Mouse (Mus musculus): ENCODE results near the gene Dgcr6. TPM values are rescaled to one million over a fixed set of nuclear protein-coding genes. Genes with fewer than 3 reads are reported as not detected.
"Not testable (repeated sequence)": the region's sequence is repeated elsewhere in the genome, so short reads cannot be mapped to it uniquely, and the experiment has no call there.

The Dgcr6 gene
- polyA plus RNA-seq (2014; fragmentation: Nextera tagmentation; extraction: Ambion mirVana), result 142 and 147 TPM in 2 replicates

DNA sequence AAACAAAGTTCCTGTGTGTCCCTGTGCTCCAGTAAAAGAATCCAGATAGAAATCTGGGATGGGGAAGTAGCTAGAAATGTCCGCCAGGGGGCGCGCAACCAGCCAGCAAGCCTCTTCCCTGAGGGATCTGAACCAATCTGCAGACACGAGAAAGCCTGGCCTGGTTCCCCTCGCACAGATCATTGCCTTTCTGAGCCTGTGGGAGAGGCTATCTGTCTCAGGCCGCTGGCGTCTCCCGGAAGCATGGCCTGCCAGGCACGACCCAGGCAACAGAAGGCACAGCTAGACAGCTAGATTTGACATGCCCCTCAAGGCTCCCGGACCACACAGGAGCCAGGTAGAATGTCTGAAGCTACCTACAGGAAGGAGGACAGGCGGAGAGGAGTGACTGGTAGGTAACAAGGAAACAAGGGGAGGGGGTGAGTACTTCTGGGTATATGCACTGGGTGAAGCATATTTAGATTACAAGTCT, at the start of gene Dgcr6:
Gene Dgcr6 (plus strand): TSS at position 130 of the 472 bp plus-strand sequence.
- ATAC-seq (ENCODE audit: insufficient read depth, low FRiP score, low TSS enrichment) (peak; percentile 72), DNase-seq (ENCODE audit: low spot score) (peak; percentile 85)
- H3K9ac ChIP-seq (ENCODE audit: low read length), result peak within 1 kb of the TSS; percentile 49; the same call in 1 of the 2 replicates
- no peaks in the 10 kb centered on the region for H3K27me3 ChIP-seq (ENCODE audit: control insufficient read depth, insufficient read depth, low read length)
- 16% methylated on average over 11 of the region's 11 CpGs for WGBS
- no peaks in the 10 kb centered on the region for H3K36me3 ChIP-seq (ENCODE audit: control insufficient read depth, insufficient read depth, low read length)
- no peaks in the 10 kb centered on the region for H3K9me3 ChIP-seq (ENCODE audit: control insufficient read depth, low read length)
- H3K27ac ChIP-seq (ENCODE audit: low read depth, low read length), result 0 out of 2 replicates have a peak within 1 kb of the TSS, but pooled peaks have one; percentile 35
- no peaks in the 10 kb centered on the region for H3K4me1 ChIP-seq (ENCODE audit: control insufficient read depth, insufficient read depth, low read length)
- H3K4me3 ChIP-seq (ENCODE audit: low read depth, low read length), result no peak within 1 kb of the TSS
- no peak within 1 kb of the TSS for H3K4me2 ChIP-seq (ENCODE audit: low read depth)

DNA sequence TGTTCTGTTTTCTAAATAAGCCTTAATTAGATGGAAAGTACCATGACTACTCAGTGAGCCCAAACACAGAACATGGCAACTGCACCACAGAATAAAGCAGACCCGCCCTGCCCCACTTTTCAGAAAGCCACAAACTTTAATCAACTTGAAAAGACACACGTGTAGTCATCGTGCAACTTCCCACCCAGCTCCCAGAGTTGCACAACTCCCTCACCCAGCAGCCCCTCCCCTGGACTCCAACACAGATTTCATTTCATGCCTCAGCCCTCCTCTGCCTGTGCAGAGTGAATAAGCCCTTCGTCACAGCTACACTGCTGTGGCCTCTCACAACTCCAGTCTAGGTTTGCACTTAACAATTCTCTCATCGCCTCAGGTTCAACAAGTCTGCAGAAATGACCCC, 48.1 kb upstream of the Dgcr6 start:
- WGBS, result 76% methylated on average over 5 of the region's 5 CpGs
- no peaks in the 10 kb centered on the region for H3K36me3 ChIP-seq (ENCODE audit: control insufficient read depth, insufficient read depth, low read length)
- no peak for DNase-seq (ENCODE audit: low spot score)
- H3K9ac ChIP-seq (ENCODE audit: low read length), result no peak overlapping the region
- no peak overlapping the region for H3K4me2 ChIP-seq (ENCODE audit: low read depth)
- ATAC-seq (ENCODE audit: insufficient read depth, low FRiP score, low TSS enrichment), result no peak
- no peaks in the 10 kb centered on the region for H3K27me3 ChIP-seq (ENCODE audit: control insufficient read depth, insufficient read depth, low read length)
- no peak overlapping the region for H3K27ac ChIP-seq (ENCODE audit: low read depth, low read length)
- no peaks in the 10 kb centered on the region for H3K4me1 ChIP-seq (ENCODE audit: control insufficient read depth, insufficient read depth, low read length)
- no peaks in the 10 kb centered on the region for H3K9me3 ChIP-seq (ENCODE audit: control insufficient read depth, low read length)
- H3K4me3 ChIP-seq (ENCODE audit: low read depth, low read length), result no peak overlapping the region

DNA sequence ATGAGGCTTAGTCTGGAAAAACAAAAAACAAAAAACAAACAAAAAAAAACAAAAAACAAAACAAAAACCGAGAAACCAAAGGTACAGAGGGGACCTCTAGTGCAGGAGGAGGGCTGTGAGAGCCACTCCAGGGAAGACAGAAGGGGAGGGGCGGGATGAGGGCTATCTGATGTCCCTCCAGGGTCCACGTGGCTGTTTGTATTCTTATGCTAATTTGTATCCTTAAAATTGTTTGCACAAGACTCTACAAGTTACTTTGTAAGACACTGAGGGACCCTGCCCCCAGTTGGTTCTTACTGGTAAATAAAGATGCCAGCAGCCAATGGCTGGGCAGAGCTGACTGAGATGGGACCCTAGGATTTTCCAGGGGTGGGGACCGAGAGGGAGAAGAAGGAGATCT, 45.6 kb upstream of the Dgcr6 start:
- ATAC-seq (ENCODE audit: insufficient read depth, low FRiP score, low TSS enrichment), result no peak
- Histone ChIP-seq H3K27me3 (ENCODE audit: control insufficient read depth, insufficient read depth, low read length) (no peaks in the 10 kb centered on the region), H3K9ac (ENCODE audit: low read length) (no peak overlapping the region), H3K27ac (ENCODE audit: low read depth, low read length) (no peak overlapping the region), H3K9me3 (ENCODE audit: control insufficient read depth, low read length) (no peaks in the 10 kb centered on the region), H3K4me3 (ENCODE audit: low read depth, low read length) (no peak overlapping the region), H3K36me3 (ENCODE audit: control insufficient read depth, insufficient read depth, low read length) (no peaks in the 10 kb centered on the region), H3K4me1 (ENCODE audit: control insufficient read depth, insufficient read depth, low read length) (no peaks in the 10 kb centered on the region), H3K4me2 (ENCODE audit: low read depth) (no peak overlapping the region)
- no peak for DNase-seq (ENCODE audit: low spot score)
- 43% methylated on average over 4 of the region's 4 CpGs for WGBS

DNA sequence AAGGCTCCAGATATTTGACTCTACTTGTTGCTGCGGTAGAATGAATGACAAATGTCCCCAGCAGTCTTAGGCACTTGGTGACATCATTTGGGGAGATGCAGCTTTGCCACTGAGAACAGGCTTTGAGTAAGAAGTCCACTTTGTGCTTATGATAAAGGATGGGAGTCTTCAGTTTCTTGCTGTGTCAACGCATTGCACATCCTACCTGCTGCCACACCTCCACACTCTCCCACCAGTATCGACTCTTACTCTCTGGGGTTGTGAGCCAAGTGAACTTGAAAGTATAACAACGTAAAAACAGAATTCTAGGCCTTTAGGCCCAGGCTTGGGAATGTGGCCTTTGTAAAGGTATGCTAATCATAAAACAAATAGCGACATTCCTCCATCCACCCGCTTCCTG, 41.6 kb upstream of the Dgcr6 start:
- Histone ChIP-seq H3K4me2 (ENCODE audit: low read depth) (no peak overlapping the region), H3K9ac (ENCODE audit: low read length) (no peak overlapping the region), H3K9me3 (ENCODE audit: control insufficient read depth, low read length) (no peaks in the 10 kb centered on the region), H3K36me3 (ENCODE audit: control insufficient read depth, insufficient read depth, low read length) (no peaks in the 10 kb centered on the region), H3K27ac (ENCODE audit: low read depth, low read length) (no peak overlapping the region), H3K27me3 (ENCODE audit: control insufficient read depth, insufficient read depth, low read length) (no peaks in the 10 kb centered on the region), H3K4me1 (ENCODE audit: control insufficient read depth, insufficient read depth, low read length) (no peaks in the 10 kb centered on the region), H3K4me3 (ENCODE audit: low read depth, low read length) (no peak overlapping the region)
- no peak for ATAC-seq (ENCODE audit: insufficient read depth, low FRiP score, low TSS enrichment)
- DNase-seq (ENCODE audit: low spot score), result no peak
- 68% methylated on average over 6 of the region's 6 CpGs for WGBS

DNA sequence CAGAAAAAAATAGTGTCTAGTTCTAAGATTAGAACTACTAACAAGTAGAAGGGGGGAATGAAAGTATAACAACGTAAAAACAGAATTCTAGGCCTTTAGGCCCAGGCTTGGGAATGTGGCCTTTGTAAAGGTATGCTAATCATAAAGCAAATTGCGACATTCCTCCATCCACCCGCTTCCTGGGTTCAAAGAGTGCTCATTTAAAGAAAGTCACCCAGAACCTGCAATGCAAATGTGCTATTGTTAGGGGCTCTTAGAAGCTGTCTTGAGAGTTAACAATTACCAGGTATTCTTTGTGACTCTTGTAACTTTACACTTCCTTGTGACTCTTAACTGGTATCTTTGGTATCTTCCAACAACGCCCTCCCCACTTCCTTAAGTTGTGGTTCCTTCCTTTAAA, 36.2 kb upstream of the Dgcr6 start:
- not testable (repeated sequence) for H3K36me3 ChIP-seq (ENCODE audit: control insufficient read depth, insufficient read depth, low read length); H3K27me3 ChIP-seq (ENCODE audit: control insufficient read depth, insufficient read depth, low read length); H3K27ac ChIP-seq (ENCODE audit: low read depth, low read length); H3K4me2 ChIP-seq (ENCODE audit: low read depth); H3K4me3 ChIP-seq (ENCODE audit: low read depth, low read length); DNase-seq (ENCODE audit: low spot score); ATAC-seq (ENCODE audit: insufficient read depth, low FRiP score, low TSS enrichment); H3K4me1 ChIP-seq (ENCODE audit: control insufficient read depth, insufficient read depth, low read length); H3K9ac ChIP-seq (ENCODE audit: low read length); H3K9me3 ChIP-seq (ENCODE audit: control insufficient read depth, low read length)
- WGBS, result 67% methylated on average over 4 of the region's 4 CpGs

DNA sequence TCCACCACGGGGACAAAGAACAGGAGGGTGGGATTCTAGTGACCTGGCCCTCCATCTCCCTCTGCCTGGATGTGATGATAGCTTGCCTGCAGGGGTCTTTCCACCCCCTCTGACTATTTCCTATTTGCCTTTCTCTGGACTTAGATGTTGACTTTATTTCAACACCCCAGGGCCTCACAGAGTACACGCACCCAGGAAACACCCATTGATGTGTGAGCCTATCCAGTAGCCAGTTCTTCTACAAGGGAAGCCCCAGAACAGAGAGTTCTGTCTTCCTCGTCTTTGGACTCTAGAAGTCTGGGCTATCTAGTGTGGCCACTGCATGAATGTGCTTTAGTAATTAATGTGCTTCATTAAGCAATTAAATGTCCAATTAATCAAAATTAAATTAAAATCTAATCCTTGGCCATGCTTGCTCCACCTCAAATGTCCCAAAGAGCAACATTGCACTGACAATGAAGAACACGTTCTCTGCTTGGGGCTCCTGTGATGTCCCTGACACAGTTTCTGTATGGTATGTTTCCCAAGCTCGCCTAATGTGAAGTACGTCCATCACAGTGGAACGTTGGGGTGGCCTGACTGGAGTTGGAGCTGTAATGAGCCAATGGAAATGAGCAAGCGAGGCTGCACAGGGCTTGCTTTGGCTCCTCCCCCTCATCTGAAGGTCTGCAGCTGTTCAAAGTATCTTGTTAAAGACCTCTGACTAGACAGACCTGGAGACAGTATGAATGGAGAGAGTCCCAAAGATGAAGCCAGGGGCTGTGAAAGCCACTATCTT, 29.7 kb upstream of the Dgcr6 start:
- 76% methylated on average over 8 of the region's 8 CpGs for WGBS
- DNase-seq (ENCODE audit: low spot score), result no peak
- Histone ChIP-seq H3K4me2 (ENCODE audit: low read depth) (no peak overlapping the region), H3K27ac (ENCODE audit: low read depth, low read length) (no peak overlapping the region), H3K4me3 (ENCODE audit: low read depth, low read length) (no peak overlapping the region), H3K9ac (ENCODE audit: low read length) (no peak overlapping the region), H3K27me3 (ENCODE audit: control insufficient read depth, insufficient read depth, low read length) (no peaks in the 10 kb centered on the region), H3K4me1 (ENCODE audit: control insufficient read depth, insufficient read depth, low read length) (no peaks in the 10 kb centered on the region), H3K36me3 (ENCODE audit: control insufficient read depth, insufficient read depth, low read length) (no peaks in the 10 kb centered on the region), H3K9me3 (ENCODE audit: control insufficient read depth, low read length) (no peaks in the 10 kb centered on the region)
- ATAC-seq (ENCODE audit: insufficient read depth, low FRiP score, low TSS enrichment), result no peak

DNA sequence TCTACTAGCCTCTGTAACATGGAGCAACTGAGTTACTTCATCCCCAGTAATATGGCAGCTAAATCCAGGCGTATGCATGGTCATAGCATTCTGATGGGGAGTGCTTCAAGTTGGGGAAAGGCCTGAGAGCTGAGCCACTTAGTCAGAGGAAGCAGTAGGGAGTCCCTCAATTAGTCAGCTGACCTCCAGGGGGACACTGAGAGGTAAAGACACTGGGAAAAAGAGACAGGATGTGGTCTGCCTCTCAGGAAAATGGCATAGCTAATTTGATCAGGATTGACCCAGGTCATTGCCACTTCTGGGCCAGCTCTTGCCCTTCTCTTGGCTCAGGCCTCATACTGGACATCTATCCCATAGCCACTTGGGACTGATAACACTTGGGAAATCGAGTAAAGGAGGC, 25.3 kb upstream of the Dgcr6 start:
- Histone ChIP-seq H3K4me3 (ENCODE audit: low read depth, low read length) (no peak overlapping the region), H3K36me3 (ENCODE audit: control insufficient read depth, insufficient read depth, low read length) (no peaks in the 10 kb centered on the region), H3K27ac (ENCODE audit: low read depth, low read length) (no peak overlapping the region), H3K9ac (ENCODE audit: low read length) (no peak overlapping the region), H3K4me2 (ENCODE audit: low read depth) (no peak overlapping the region), H3K9me3 (ENCODE audit: control insufficient read depth, low read length) (no peaks in the 10 kb centered on the region), H3K27me3 (ENCODE audit: control insufficient read depth, insufficient read depth, low read length) (no peaks in the 10 kb centered on the region), H3K4me1 (ENCODE audit: control insufficient read depth, insufficient read depth, low read length) (no peaks in the 10 kb centered on the region)
- DNase-seq (ENCODE audit: low spot score), result no peak
- 62% methylated on average over 2 of the region's 2 CpGs for WGBS
- ATAC-seq (ENCODE audit: insufficient read depth, low FRiP score, low TSS enrichment), result no peak

DNA sequence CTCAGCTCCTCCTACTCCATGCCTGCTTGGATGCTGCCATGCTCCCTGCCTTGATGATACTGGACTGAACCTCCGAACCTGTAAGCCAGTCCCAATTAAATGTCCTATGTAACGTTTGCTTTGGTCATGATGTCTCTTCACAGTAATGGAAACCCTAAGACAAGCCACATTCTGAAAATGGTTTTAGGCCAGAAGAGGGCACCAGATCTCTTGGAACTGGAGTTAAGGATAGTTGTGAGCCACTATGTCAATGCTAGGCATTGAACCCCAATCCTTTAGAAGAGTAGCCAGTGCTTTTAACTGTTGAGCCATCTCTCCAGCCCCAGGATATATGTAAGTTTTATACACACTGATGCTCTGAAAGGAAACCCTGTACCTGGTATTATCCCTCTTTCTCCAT, 20.9 kb upstream of the Dgcr6 start:
- Histone ChIP-seq H3K9me3 (ENCODE audit: control insufficient read depth, low read length) (no peaks in the 10 kb centered on the region), H3K4me3 (ENCODE audit: low read depth, low read length) (no peak overlapping the region), H3K4me2 (ENCODE audit: low read depth) (no peak overlapping the region), H3K27me3 (ENCODE audit: control insufficient read depth, insufficient read depth, low read length) (no peaks in the 10 kb centered on the region), H3K36me3 (ENCODE audit: control insufficient read depth, insufficient read depth, low read length) (no peaks in the 10 kb centered on the region), H3K27ac (ENCODE audit: low read depth, low read length) (no peak overlapping the region), H3K4me1 (ENCODE audit: control insufficient read depth, insufficient read depth, low read length) (no peaks in the 10 kb centered on the region), H3K9ac (ENCODE audit: low read length) (no peak overlapping the region)
- DNase-seq (ENCODE audit: low spot score), result no peak
- ATAC-seq (ENCODE audit: insufficient read depth, low FRiP score, low TSS enrichment), result no peak
- 62% methylated on average over 2 of the region's 2 CpGs for WGBS

DNA sequence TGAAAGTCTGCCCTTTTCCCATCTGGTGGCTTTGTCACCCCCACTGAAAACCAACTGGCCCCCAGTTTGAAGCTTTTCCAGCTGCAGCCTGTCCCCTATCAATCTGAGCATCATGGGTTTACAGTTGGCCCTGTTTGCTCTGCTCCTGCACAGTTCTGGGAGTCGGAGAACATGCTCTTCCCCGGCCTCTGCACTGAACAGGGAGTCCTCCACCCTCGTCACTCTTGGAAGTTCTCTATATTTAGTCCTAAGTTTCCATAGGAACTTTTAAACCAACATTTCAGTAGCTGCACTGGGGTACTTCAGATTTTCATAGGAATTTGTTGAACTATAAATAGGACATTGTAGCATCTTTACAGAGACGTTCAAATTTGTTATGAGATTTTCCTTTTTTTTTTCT, 19.4 kb upstream of the Dgcr6 start:
- DNase-seq (ENCODE audit: low spot score) (no peak), ATAC-seq (ENCODE audit: insufficient read depth, low FRiP score, low TSS enrichment) (no peak)
- no peak overlapping the region for H3K9ac ChIP-seq (ENCODE audit: low read length)
- H3K4me1 ChIP-seq (ENCODE audit: control insufficient read depth, insufficient read depth, low read length), result no peaks in the 10 kb centered on the region
- no peak overlapping the region for H3K27ac ChIP-seq (ENCODE audit: low read depth, low read length)
- no peaks in the 10 kb centered on the region for H3K27me3 ChIP-seq (ENCODE audit: control insufficient read depth, insufficient read depth, low read length)
- no peak overlapping the region for H3K4me2 ChIP-seq (ENCODE audit: low read depth)
- H3K4me3 ChIP-seq (ENCODE audit: low read depth, low read length), result no peak overlapping the region
- no peaks in the 10 kb centered on the region for H3K36me3 ChIP-seq (ENCODE audit: control insufficient read depth, insufficient read depth, low read length)
- WGBS, result 89% methylated on average over 4 of the region's 4 CpGs
- H3K9me3 ChIP-seq (ENCODE audit: control insufficient read depth, low read length), result no peaks in the 10 kb centered on the region

Measured in neural tube, embryonic 11.5 days (tissue).